Mouse (Mus musculus) spleen, adult 2 months (tissue): Measurements from ENCODE around the gene Zbtb7b.

ENCODE experiments used
- CTCF ChIP-seq: fragments of 200-500 bp; IDR thresholded peaks from 2 replicates; pipeline ENCODE4 v1.5.1; 2011; ENCODE audit warnings: mild to moderate bottlenecking, inconsistent platforms; ENCODE audit not compliant: insufficient read depth, insufficient read length, insufficient replicate concordance; ENCODE audit errors: extremely low read depth
- POLR2A ChIP-seq: fragments of 200-500 bp; IDR thresholded peaks from 2 replicates; pipeline ENCODE4 v1.6.1; 2011; ENCODE audit warnings: low read depth, low read length, inconsistent platforms

DNA sequence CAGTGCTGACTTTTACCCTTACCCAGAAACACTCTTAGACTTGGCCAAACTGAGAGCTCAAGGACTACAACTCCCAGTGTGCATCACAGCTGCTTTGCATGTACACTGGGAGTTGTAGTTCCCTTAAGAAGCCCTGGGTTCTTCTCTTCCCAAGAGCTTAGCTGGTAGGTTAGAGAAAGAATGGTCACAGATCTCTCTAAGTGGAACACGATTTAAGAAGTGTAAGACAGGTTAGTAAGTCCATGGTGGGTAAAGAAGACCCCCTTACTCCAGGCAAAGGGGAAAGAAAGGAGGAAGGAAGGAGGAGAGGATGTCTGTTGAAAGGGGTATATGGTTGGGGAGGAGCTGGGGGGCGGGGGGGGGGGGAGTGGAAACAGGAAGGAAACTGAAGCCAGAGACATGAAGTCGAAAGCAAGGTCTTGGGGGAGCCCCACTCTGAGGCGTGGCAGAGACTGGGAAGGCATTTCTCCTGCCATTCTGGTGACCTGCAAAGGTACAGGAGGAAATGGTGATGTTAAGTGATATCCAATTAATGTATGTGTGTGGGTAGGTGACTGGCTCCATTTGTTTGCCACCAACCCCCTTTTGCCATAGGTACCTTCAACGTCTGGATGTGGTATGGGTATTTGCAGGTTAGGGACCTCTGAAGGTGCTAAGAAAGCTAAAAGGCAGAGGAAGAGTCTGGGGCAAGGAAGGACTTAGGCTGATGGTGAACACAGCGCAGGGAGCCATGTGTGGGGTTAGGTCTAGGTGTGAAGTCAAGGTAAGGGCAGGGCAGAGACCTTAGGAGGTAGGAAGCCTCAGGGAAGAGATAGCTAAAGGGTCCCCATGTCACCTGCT lies 5.5 kb downstream of the Zbtb7b start:
- TF ChIP-seq CTCF (no peak), POLR2A (no peak; the same call in 1 of the 2 replicates)
